Mouse (Mus musculus) cortical plate, adult 2 months (tissue): ENCODE data around the gene Uxs1. TPM values are rescaled to one million over a fixed set of nuclear protein-coding genes. Genes with fewer than 3 reads are reported as not detected.

Experiments used
- H3K27ac ChIP-seq: fragments of 200-500 bp; 2 replicates; pipeline ENCODE4 v1.5.1; 2012; ENCODE audit warnings: low read length, control low read depth, inconsistent platforms; ENCODE audit not compliant: insufficient read depth
- H3K4me1 ChIP-seq: fragments of 200-500 bp; 2 replicates; pipeline ENCODE4 v1.6.1; 2011; ENCODE audit warnings: low read length; ENCODE audit not compliant: control insufficient read depth, insufficient read depth
- H3K4me3 ChIP-seq: fragments of 200-500 bp; 2 replicates; pipeline ENCODE4 v1.5.1; 2011; ENCODE audit warnings: mild to moderate bottlenecking, low read length, control low read depth; ENCODE audit not compliant: insufficient read depth
- CTCF ChIP-seq: fragments of 200-500 bp; IDR thresholded peaks from 2 replicates; pipeline ENCODE4 v1.5.1; 2011; ENCODE audit warnings: mild to moderate bottlenecking, control low read depth, low read length; ENCODE audit not compliant: insufficient read depth; ENCODE audit errors: extremely low read depth
- POLR2A ChIP-seq: fragments of 200-500 bp; IDR thresholded peaks from 2 replicates; pipeline ENCODE4 v1.6.1; 2011; ENCODE audit warnings: mild to moderate bottlenecking, low read length, control low read depth; ENCODE audit not compliant: insufficient read depth; ENCODE audit errors: extremely low read depth
- polyA plus RNA-seq: library from polyadenylated mRNA; depleted of rRNA; stranded (reverse); fragments of >200 nt; gene quantifications from 2 replicates; pipeline ENCODE4 v1.2.3, GENCODE M21; 2012

The Uxs1 gene
- polyA plus RNA-seq, 1 experiment: 45.2 TPM

DNA sequence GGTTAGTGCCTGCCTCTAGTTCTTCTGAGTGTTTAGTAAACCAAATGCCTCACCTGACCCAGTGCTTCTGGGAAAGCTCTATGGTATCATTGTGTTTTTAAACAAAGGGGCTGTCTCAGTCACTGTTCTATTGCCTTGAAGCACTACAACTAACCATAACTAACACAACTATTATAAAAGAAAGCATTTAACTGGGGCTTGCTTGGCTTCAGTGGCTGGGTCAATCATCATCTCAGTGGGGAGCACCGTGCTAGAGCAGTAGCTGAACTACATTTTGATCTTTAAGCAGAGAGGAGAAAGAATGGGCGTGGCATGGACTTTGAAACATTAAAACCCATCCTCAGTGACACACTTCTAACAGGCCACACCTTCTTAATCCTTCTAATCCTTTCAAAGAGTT is 18.2 kb downstream of the Uxs1 start:
- no peak for TF ChIP-seq POLR2A
- TF ChIP-seq CTCF: no peak

DNA sequence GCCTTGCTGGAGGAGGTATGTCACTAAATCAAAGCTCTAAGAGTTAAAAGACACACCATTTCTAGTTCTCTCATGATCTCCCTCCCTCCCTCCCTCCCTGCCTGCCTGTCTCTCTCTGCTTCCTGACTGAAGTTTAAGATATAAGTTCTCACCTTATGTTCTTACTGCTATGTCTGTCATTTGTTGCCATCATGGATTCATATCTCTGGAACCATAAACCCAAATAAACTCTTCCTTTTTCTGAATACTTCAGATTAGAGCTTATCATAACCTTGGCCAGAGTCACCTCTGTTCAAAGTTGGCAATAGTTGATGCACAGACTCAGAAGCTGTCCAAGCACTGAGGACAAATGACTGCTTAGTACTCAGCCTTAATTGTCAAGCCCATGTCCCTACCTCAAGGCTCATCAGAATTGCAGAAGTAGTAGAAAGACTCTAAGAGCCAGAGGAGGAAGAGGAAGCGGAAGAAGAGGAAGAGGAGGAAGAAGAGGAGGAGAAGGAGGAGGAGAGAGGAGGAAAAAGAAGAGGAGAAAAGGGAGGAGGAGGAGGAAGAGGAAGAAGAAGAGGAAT is 23.6 kb downstream of the Uxs1 start:
- Histone ChIP-seq H3K27ac (no peak overlapping the region), H3K4me1 (no peaks in the 10 kb centered on the region), H3K4me3 (no peak overlapping the region)
- TF ChIP-seq CTCF: no peak
- no peak for TF ChIP-seq POLR2A

More for the DNA sequence above, 18.2 kb downstream of the Uxs1 start:
- Histone ChIP-seq H3K4me3 (no peak overlapping the region), H3K27ac (no peak overlapping the region), H3K4me1 (no peaks in the 10 kb centered on the region)

- TF ChIP-seq POLR2A (no peak), CTCF (no peak)
- no peak overlapping the region for H3K27ac ChIP-seq
- H3K4me3 ChIP-seq: no peak overlapping the region
- H3K4me1 ChIP-seq: no peaks in the 10 kb centered on the region
Observed at GRCm38 (mm10) chr1:43798048-43798447, 29.6 kb downstream of the Uxs1 start.

GRCm38 (mm10) chr1:43789765-43790164 is 37.8 kb downstream of the Uxs1 start:
- Histone ChIP-seq H3K27ac (no peak overlapping the region), H3K4me1 (no peaks in the 10 kb centered on the region), H3K4me3 (no peak overlapping the region)
- TF ChIP-seq POLR2A (no peak), CTCF (no peak)

DNA sequence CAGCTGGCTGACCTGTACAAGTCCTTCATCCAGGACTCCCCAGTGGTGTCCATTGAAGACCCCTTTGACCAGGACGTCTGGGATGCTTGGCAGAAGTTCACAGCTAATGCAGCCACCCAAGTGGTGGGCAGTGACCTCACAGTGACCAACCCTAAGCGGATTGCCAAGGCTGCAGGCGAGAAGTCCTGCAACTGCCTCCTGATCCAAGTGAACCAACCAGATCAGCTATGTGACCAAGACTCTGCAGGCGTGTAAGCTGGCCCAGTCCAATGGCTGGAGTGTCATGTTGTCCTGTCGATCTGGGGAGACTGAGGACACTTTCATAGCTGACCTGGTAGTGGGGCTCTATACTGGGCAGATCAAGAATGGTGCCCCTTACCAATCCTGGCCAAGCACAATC is 40.9 kb downstream of the Uxs1 start:
- Histone ChIP-seq H3K4me1 (peaks cover 5% of the 10 kb centered on the region; the same call in 1 of the 2 replicates), H3K27ac (no peak overlapping the region), H3K4me3 (no peak overlapping the region)
- no peak for TF ChIP-seq POLR2A
- TF ChIP-seq CTCF: no peak

DNA sequence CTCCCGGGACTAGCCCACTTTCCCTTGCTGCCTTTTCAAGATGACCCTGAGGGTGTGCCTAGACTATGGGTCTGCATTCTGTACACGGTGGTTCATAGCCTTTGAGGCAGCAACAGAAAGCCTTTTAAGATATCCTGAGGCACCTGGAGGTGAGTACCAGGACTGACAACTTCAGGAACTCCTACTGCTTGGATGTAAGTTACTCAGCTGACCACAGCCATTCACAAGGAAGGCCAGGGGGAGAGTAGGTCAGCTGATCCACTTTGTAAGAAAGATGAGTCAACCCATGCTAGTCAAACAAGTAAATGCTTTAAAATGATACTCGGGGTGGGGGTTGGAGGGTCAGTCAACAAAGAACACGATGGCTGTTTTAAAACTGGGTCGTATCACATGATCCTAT is 42.3 kb downstream of the Uxs1 start:
- TF ChIP-seq POLR2A (no peak), CTCF (no peak)
- H3K27ac ChIP-seq: no peak overlapping the region

GRCm38 (mm10) chr1:43783186-43783585 is 44.4 kb downstream of the Uxs1 start:
- Histone ChIP-seq H3K27ac (no peak overlapping the region), H3K4me3 (no peak overlapping the region), H3K4me1 (peaks cover 5% of the 10 kb centered on the region; the same call in 1 of the 2 replicates)
- no peak for TF ChIP-seq CTCF
- no peak for TF ChIP-seq POLR2A

More for the DNA sequence above, 42.3 kb downstream of the Uxs1 start:
- Histone ChIP-seq H3K4me3 (no peak overlapping the region), H3K4me1 (peaks cover 5% of the 10 kb centered on the region; the same call in 1 of the 2 replicates)

DNA sequence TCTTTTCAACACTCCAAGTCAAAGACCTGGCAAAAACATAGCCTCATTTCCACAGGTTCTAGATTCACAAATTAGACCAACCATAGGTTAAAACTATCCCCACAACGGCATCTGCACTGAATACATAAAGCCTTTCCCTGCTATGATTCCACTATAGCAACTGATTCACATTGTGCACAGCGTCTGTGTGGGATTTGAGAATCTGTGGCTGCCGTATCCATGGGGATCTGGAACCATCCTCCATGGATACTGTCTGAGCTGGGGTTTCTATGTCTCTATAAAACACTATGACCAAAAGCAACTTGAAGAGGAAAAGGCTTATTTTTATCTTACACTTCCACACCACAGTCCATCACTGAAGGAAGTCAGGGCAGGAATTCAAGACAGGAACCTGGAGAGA is 44.9 kb downstream of the Uxs1 start:
- H3K4me3 ChIP-seq: no peak overlapping the region
- H3K4me1 ChIP-seq: peaks cover 5% of the 10 kb centered on the region; the same call in 1 of the 2 replicates
- no peak overlapping the region for H3K27ac ChIP-seq
- TF ChIP-seq POLR2A: no peak

DNA sequence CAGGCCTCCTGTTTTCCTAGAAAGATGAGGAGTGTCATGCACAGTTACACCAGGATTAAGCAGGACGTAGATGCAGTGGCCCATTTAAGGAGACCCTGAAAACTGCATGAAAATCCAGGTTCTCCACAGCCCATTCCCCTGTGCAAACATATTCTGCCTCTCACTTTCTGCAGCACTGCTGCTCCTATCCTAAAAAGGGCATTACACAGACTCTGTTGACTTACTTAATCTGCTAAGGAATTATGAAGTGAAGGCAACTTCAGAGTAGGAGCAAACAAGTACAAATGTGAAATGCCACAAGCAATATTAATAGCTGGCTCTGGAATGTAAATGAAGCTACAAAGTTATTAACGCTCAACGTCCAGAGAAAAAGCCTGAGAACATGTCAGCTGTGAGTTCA is 45.9 kb downstream of the Uxs1 start:
- Histone ChIP-seq H3K4me3 (no peak overlapping the region), H3K4me1 (peaks cover 5% of the 10 kb centered on the region; the same call in 1 of the 2 replicates), H3K27ac (no peak overlapping the region)
- TF ChIP-seq CTCF (no peak), POLR2A (no peak)

- H3K4me1 ChIP-seq: peaks cover 5% of the 10 kb centered on the region; the same call in 1 of the 2 replicates
- H3K27ac ChIP-seq: no peak overlapping the region
- no peak for TF ChIP-seq POLR2A
- TF ChIP-seq CTCF: no peak
- no peak overlapping the region for H3K4me3 ChIP-seq
Observed at GRCm38 (mm10) chr1:43781195-43781594, 46.4 kb downstream of the Uxs1 start.

DNA sequence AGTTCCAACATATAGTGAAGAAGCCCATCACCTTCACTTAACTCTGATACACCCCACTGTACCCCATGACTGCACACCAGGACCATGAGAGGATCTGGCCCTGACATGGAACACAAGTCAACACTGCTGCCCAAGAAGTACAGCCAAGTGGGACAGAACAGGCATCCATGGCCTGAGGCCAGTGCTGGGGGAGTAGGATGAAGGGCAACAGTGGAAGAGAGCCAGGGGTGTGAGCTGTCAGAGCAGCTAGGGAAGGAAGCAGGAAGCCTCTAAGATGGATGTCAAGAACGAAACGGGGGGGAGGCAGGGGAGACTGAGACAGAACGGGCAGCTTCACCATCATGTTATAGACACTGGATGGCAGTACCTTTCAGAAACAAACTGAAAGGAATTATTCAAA is 51.5 kb downstream of the Uxs1 start:
- H3K4me3 ChIP-seq: no peak overlapping the region
- no peak overlapping the region for H3K27ac ChIP-seq
- TF ChIP-seq POLR2A: no peak
- no peak for TF ChIP-seq CTCF
- peaks cover 2% of the 10 kb centered on the region; the same call in 1 of the 2 replicates for H3K4me1 ChIP-seq
